In the genomic region with DNA sequence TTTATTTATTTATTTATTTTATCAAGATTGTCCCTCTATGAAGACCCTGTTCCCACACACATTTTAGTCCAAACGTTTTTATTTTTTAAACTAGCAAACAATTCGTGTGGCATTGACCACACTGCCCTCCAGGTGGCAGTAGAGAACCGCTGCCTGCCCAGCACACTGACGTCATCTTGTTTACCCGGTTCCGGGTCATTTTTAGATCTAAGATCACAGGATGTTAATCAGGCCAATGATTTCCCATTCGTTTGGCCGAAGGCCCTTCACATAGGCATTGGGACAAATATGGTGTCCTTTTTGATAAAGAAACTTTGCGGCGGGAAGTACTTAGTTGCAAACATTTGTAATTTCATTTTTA, we compare ENCODE assay signal across 8 mouse cellular contexts.
DNase-seq lines count a peak whose midpoint lies in the region; ATAC-seq and TF ChIP-seq lines count a peak whose summit lies in the region.

No protein-coding gene starts in this region.

- peak; percentile 87 for TF ChIP-seq EP300 in heart, adult 2 months (IDR thresholded peaks at IDR 0.05; ENCODE audit: insufficient read depth, low read depth, low read length)

- peak; percentile 77 for DNase-seq in A20 (ENCODE audit: low read depth, low spot score)
- DNase-seq in adrenal gland, postnatal 36 days, result peak; percentile 77 to 81
- DNase-seq in heart, adult 2 months, result peak; percentile 71 to 79
- peak; percentile 83 for DNase-seq in kidney, adult 2 months
- DNase-seq in monocyte, adult 2 months (ENCODE audit: low read depth in 1 of 2, low spot score in 2 of 2), result peak; percentile 26 to 65
- DNase-seq in spleen, postnatal 36 days (ENCODE audit: low spot score in 2 of 2), result peak; percentile 49 to 70

- H3K4me3 ChIP-seq in embryonic facial prominence, embryonic 12.5 days, result 0 out of 2 replicates have a peak overlapping the region, but pooled peaks have one; percentile 18
- H3K4me3 ChIP-seq in heart, adult 2 months, result peak overlapping the region; percentile 24
- no peak overlapping the region for H3K4me3 ChIP-seq in kidney, adult 2 months (ENCODE audit: insufficient read depth, low read depth, low read length)
- peak overlapping the region; percentile 24 for H3K4me3 ChIP-seq in limb, embryonic 15.5 days

- peak; percentile 89 for TF ChIP-seq CTCF in heart, adult 2 months (IDR thresholded peaks at IDR 0.05)
- TF ChIP-seq CTCF in kidney, adult 2 months (conservative IDR thresholded peaks at IDR 0.05; ENCODE audit: insufficient read depth, insufficient read length, low read depth, low read length), result peak; percentile 90

- no peaks in the 10 kb centered on the region for H3K4me1 ChIP-seq in embryonic facial prominence, embryonic 12.5 days
- no peaks in the 10 kb centered on the region; the same call in 1 of the 2 replicates for H3K4me1 ChIP-seq in heart, adult 2 months (ENCODE audit: control insufficient read depth, insufficient read depth, low read length)
- peaks cover 27% of the 10 kb centered on the region for H3K4me1 ChIP-seq in kidney, adult 2 months (ENCODE audit: control insufficient read depth, insufficient read depth, low read length)
- H3K4me1 ChIP-seq in limb, embryonic 15.5 days, result no peaks in the 10 kb centered on the region

- no peaks in the 10 kb centered on the region for H3K27me3 ChIP-seq in embryonic facial prominence, embryonic 12.5 days
- no peaks in the 10 kb centered on the region for H3K27me3 ChIP-seq in heart, adult 2 months (ENCODE audit: control insufficient read depth, insufficient read depth, low read length)
- H3K27me3 ChIP-seq in kidney, adult 2 months (replicated peaks; ENCODE audit: control insufficient read depth, insufficient read depth, low read length), result no peaks in the 10 kb centered on the region
- no peaks in the 10 kb centered on the region for H3K27me3 ChIP-seq in limb, embryonic 15.5 days

- H3K79me2 ChIP-seq in heart, adult 2 months (replicated peaks; ENCODE audit: control insufficient read depth, insufficient read depth, low read length), result no peaks in the 10 kb centered on the region

- no peak for TF ChIP-seq POLR2A in heart, adult 2 months (IDR thresholded peaks at IDR 0.05; ENCODE audit: insufficient read depth, low read depth, low read length)
- no peak for TF ChIP-seq POLR2A in kidney, adult 2 months (IDR thresholded peaks at IDR 0.05; ENCODE audit: low read depth, low read length)

- no peak overlapping the region for H3K27ac ChIP-seq in embryonic facial prominence, embryonic 12.5 days
- H3K27ac ChIP-seq in heart, adult 2 months, result peak overlapping the region; percentile 78
- peak overlapping the region; percentile 82; the same call in 1 of the 2 replicates for H3K27ac ChIP-seq in kidney, adult 2 months (ENCODE audit: insufficient read depth, low read depth, low read length)
- H3K27ac ChIP-seq in limb, embryonic 15.5 days, result no peak overlapping the region

- ATAC-seq in embryonic facial prominence, embryonic 12.5 days (ENCODE audit: insufficient number of reproducible peaks, insufficient read depth, low FRiP score, low TSS enrichment), result no peak
- ATAC-seq in limb, embryonic 15.5 days (ENCODE audit: insufficient number of reproducible peaks, low FRiP score, low TSS enrichment, low read depth), result no peak

- intact Hi-C loops in heart, adult 2 months (cut with DNase I), result loop anchor here (2.0 to 5.0 kb wide), 4 partner anchors 79 to 755 kb away; partner anchors contain the start of genes Camkmt, Ppm1b and Prepl

- no peak overlapping the region for H3K9ac ChIP-seq in embryonic facial prominence, embryonic 12.5 days
- no peak overlapping the region for H3K9ac ChIP-seq in heart, adult 2 months (ENCODE audit: low read depth, low read length)
- no peak overlapping the region for H3K9ac ChIP-seq in limb, embryonic 15.5 days

- H3K9me3 ChIP-seq in embryonic facial prominence, embryonic 12.5 days, result no peaks in the 10 kb centered on the region
- no peaks in the 10 kb centered on the region for H3K9me3 ChIP-seq in limb, embryonic 15.5 days

- 18% methylated on average over 10 of the region's 10 CpGs for WGBS in embryonic facial prominence, embryonic 12.5 days
- WGBS in heart, adult 2 months, result 2% methylated on average over 10 of the region's 10 CpGs
- 11% methylated on average over 10 of the region's 10 CpGs for WGBS in kidney, adult 2 months
- WGBS in limb, embryonic 15.5 days, result 17% methylated on average over 10 of the region's 10 CpGs

- no peaks in the 10 kb centered on the region for H3K36me3 ChIP-seq in embryonic facial prominence, embryonic 12.5 days
- H3K36me3 ChIP-seq in heart, adult 2 months (ENCODE audit: control insufficient read depth, insufficient read depth, low read length), result 0 out of 2 replicates have a peak, but pooled peaks cover 3% of the 10 kb centered on the region
- no peaks in the 10 kb centered on the region for H3K36me3 ChIP-seq in kidney, adult 2 months (ENCODE audit: control insufficient read depth, insufficient read depth, low read length)
- no peaks in the 10 kb centered on the region for H3K36me3 ChIP-seq in limb, embryonic 15.5 days

- peak overlapping the region; percentile 40 for H3K4me2 ChIP-seq in embryonic facial prominence, embryonic 12.5 days (replicated peaks)
- H3K4me2 ChIP-seq in limb, embryonic 15.5 days, result 0 out of 2 replicates have a peak overlapping the region, but pooled peaks have one; percentile 15

Comparison
In these comparisons a context has a peak if more than half of its experiments do, and no peak if none do; other contexts are left out.
1. H3K27ac ChIP-seq: peak in heart, adult 2 months (single experiment) and kidney, adult 2 months (single experiment); none in embryonic facial prominence, embryonic 12.5 days (single experiment) and limb, embryonic 15.5 days (single experiment).
2. Peak in every context shown above with its lines, with median percentiles within 50 percentile points of each other: DNase-seq.